Mouse (Mus musculus): ENCODE measurements around the gene Ccdc177.
"Not testable (repeated sequence)": the region's sequence is repeated elsewhere in the genome, so short reads cannot be mapped to it uniquely, and the experiment has no call there.

Gene Ccdc177

DNA sequence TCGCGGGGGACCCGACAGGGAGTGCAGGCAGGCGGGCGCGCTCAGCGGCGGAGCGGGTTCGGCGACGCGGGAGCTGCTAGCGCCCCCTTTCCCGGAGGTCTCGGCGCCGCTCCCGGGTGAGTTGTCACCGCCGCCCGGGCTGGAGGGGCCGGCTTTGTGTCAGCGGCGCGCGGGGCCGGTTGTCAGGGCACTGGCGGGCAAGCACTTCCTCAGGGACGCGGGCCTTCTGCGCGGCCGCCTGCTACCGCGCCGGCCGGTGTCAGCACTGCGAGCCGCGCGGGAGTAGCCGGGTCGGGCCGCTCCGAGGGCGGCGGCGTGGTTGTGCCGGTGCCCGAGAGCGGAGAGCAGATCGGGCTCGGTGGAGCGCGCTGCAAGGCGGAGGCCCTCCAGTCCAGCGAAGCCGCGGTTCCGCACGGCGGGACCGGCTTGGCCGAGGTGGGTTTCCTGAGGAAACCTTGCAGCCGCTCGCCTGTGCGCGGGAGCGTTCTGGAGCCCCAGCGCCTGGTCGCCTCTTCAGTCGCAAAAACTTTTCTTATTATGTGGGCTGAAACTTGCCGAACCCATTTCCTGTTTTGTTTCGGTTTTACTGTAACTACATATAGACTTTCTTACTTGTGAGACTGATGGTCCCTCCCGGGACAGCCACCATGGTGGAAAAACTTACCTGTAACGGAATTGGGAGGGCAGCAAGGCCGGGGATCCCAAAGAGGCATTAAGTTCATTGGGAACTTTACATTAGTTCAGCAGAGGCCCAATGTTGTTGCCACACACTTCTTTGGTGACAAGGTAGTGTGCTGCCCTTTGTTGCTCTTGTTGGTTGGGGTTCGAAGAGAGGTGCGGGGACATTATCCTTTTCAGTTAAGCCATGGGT is 30.4 kb upstream of the Ccdc177 start:
- Histone ChIP-seq H3K27me3 (ENCODE audit: control insufficient read depth, insufficient read depth, low read length, poor library complexity, severe bottlenecking) (no peaks in the 10 kb centered on the region; the same call in 1 of the 2 replicates), H3K36me3 (ENCODE audit: control insufficient read depth, insufficient read depth, low read length, poor library complexity, severe bottlenecking) (no peaks in the 10 kb centered on the region)
- peak; percentile 72 for DNase-seq (ENCODE audit: low read depth, low spot score)

GRCm38 (mm10) chr12:80789849-80790694 is 29.6 kb upstream of the Ccdc177 start, which contains the start of gene Susd6:
Susd6 (plus strand) TSS chr12:80790510.
- Histone ChIP-seq H3K36me3 (ENCODE audit: control insufficient read depth, insufficient read depth, low read length, poor library complexity, severe bottlenecking) (no peaks in the 10 kb centered on the region), H3K27me3 (ENCODE audit: control insufficient read depth, insufficient read depth, low read length, poor library complexity, severe bottlenecking) (no peaks in the 10 kb centered on the region; the same call in 1 of the 2 replicates)
- peak; percentile 99 for DNase-seq (ENCODE audit: low read depth, low spot score)

DNA sequence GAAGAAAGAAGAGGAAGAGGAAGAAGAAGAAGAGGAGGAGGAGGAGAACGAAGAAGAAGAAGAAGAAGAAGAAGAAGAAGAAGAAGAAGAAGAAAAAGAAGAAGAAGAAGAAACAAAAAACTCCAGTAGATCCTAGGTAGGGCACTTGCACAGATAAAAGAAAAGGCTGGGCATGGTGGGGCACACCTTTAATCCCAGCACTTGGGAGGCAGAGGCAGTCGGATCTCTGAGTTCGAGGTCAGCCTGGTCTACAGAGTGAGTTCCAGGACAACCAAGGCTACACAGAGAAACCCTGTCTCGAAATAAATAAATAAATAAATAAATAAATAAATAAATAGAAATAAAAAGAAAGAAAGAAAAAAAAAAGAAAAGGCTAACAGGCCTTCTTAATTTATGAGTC is 28.8 kb upstream of the Ccdc177 start:
- not testable (repeated sequence) for H3K27me3 ChIP-seq (ENCODE audit: control insufficient read depth, insufficient read depth, low read length, poor library complexity, severe bottlenecking); DNase-seq (ENCODE audit: low read depth, low spot score); H3K36me3 ChIP-seq (ENCODE audit: control insufficient read depth, insufficient read depth, low read length, poor library complexity, severe bottlenecking)

GRCm38 (mm10) chr12:80788188-80788587 is 27.7 kb upstream of the Ccdc177 start:
- H3K36me3 ChIP-seq (ENCODE audit: control insufficient read depth, insufficient read depth, low read length, poor library complexity, severe bottlenecking), result no peaks in the 10 kb centered on the region
- H3K27me3 ChIP-seq (ENCODE audit: control insufficient read depth, insufficient read depth, low read length, poor library complexity, severe bottlenecking), result no peaks in the 10 kb centered on the region; the same call in 1 of the 2 replicates
- no peak for DNase-seq (ENCODE audit: low read depth, low spot score)

DNA sequence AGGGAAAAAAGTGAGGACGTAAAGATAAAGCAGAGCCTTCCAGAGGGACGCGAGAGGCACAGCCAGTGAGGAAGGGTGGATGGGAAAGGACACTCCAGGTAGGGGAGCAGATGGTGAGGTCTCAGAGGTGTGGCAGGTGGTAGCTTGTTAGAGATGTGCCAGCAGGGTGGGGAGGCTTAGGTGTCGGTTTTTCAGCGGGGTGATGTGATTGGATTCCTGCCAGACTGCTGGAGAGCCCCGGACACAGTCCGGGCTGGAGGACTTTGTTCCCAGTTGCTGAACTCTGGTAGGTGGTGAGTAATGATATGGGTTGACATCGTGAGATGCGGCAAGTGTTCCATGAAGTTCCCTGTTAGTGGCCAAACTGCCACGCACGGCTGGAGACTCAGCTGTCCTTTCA is 27.1 kb upstream of the Ccdc177 start:
- H3K27me3 ChIP-seq (ENCODE audit: control insufficient read depth, insufficient read depth, low read length, poor library complexity, severe bottlenecking), result no peaks in the 10 kb centered on the region; the same call in 1 of the 2 replicates
- no peaks in the 10 kb centered on the region for H3K36me3 ChIP-seq (ENCODE audit: control insufficient read depth, insufficient read depth, low read length, poor library complexity, severe bottlenecking)
- DNase-seq (ENCODE audit: low read depth, low spot score), result no peak

GRCm38 (mm10) chr12:80786591-80786990 is 26.1 kb upstream of the Ccdc177 start:
- DNase-seq (ENCODE audit: low read depth, low spot score), result no peak
- H3K27me3 ChIP-seq (ENCODE audit: control insufficient read depth, insufficient read depth, low read length, poor library complexity, severe bottlenecking), result no peaks in the 10 kb centered on the region; the same call in 1 of the 2 replicates

DNA sequence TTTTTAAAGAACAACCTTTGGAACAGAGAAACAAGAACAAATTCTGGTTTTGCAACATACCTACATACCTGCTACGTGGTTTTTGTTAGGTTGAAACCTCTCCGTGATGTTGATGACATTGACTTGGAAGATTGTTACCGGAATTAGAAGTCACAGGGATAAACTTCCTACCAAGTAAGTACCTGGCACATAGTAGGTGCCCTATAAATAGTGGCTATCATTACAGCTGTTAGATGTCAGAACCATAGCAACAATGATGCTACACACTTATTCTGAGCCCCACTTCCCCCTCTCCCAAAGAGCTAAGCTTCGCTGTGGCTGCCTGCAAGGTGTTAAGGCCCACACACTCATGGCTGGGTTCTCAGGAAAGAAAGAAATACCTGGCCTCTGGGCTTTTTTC is 25.1 kb upstream of the Ccdc177 start:
- DNase-seq (ENCODE audit: low read depth, low spot score), result no peak

More at GRCm38 (mm10) chr12:80786591-80786990, 26.1 kb upstream of the Ccdc177 start:
- H3K36me3 ChIP-seq (ENCODE audit: control insufficient read depth, insufficient read depth, low read length, poor library complexity, severe bottlenecking), result no peaks in the 10 kb centered on the region

DNA sequence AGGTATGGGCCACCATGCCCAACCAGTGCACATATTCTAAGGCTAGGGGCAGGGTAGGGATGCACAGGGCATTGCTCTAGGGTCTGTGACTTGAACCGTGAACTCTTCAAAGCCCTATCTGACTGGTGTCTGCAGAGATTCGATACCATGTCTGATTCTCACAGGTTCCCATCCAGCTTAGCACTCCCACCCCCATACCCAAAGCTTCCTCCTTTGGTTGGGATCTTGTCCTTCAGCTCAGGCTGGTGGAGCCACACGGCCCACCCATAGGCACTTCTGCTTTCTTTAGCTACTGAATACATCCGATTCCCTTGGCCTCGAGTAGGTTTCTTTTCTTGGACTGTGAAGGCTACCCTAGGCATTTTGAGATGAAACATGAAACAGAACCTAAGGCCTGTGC is 24.5 kb upstream of the Ccdc177 start:
- no peaks in the 10 kb centered on the region; the same call in 1 of the 2 replicates for H3K27me3 ChIP-seq (ENCODE audit: control insufficient read depth, insufficient read depth, low read length, poor library complexity, severe bottlenecking)
- no peaks in the 10 kb centered on the region for H3K36me3 ChIP-seq (ENCODE audit: control insufficient read depth, insufficient read depth, low read length, poor library complexity, severe bottlenecking)
- DNase-seq (ENCODE audit: low read depth, low spot score), result peak; percentile 25

More for the DNA sequence above, 25.1 kb upstream of the Ccdc177 start:
- no peaks in the 10 kb centered on the region for H3K36me3 ChIP-seq (ENCODE audit: control insufficient read depth, insufficient read depth, low read length, poor library complexity, severe bottlenecking)
- H3K27me3 ChIP-seq (ENCODE audit: control insufficient read depth, insufficient read depth, low read length, poor library complexity, severe bottlenecking), result no peaks in the 10 kb centered on the region; the same call in 1 of the 2 replicates

- no peaks in the 10 kb centered on the region for H3K36me3 ChIP-seq (ENCODE audit: control insufficient read depth, insufficient read depth, low read length, poor library complexity, severe bottlenecking)
- no peak for DNase-seq (ENCODE audit: low read depth, low spot score)
- no peaks in the 10 kb centered on the region; the same call in 1 of the 2 replicates for H3K27me3 ChIP-seq (ENCODE audit: control insufficient read depth, insufficient read depth, low read length, poor library complexity, severe bottlenecking)
Observed at GRCm38 (mm10) chr12:80783889-80784288, 23.4 kb upstream of the Ccdc177 start.

- H3K27me3 ChIP-seq (ENCODE audit: control insufficient read depth, insufficient read depth, low read length, poor library complexity, severe bottlenecking), result no peaks in the 10 kb centered on the region; the same call in 1 of the 2 replicates
- H3K36me3 ChIP-seq (ENCODE audit: control insufficient read depth, insufficient read depth, low read length, poor library complexity, severe bottlenecking), result no peaks in the 10 kb centered on the region
- no peak for DNase-seq (ENCODE audit: low read depth, low spot score)
Observed at GRCm38 (mm10) chr12:80782892-80783291, 22.4 kb upstream of the Ccdc177 start.

DNA sequence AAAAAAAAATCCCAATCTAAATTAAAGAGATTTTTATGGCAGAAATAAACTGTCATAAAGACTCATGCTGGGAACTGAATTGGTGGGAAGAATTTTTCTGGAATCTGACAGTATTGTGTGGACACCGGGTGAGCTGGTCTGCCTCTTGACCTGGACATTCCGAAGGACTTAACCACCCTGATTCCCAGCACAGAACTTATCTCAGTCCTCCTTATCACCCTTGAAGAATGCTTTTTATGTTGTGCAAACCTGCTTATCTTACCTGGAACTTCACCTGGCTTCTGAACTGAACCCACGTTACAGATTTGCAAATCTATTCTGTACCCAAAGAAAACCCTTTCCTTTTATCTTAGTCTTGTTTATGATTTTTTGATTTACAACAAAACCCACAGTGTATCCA is 21.7 kb upstream of the Ccdc177 start:
- H3K36me3 ChIP-seq (ENCODE audit: control insufficient read depth, insufficient read depth, low read length, poor library complexity, severe bottlenecking), result no peaks in the 10 kb centered on the region
- H3K27me3 ChIP-seq (ENCODE audit: control insufficient read depth, insufficient read depth, low read length, poor library complexity, severe bottlenecking), result no peaks in the 10 kb centered on the region; the same call in 1 of the 2 replicates
- no peak for DNase-seq (ENCODE audit: low read depth, low spot score)

- H3K36me3 ChIP-seq (ENCODE audit: control insufficient read depth, insufficient read depth, low read length, poor library complexity, severe bottlenecking), result no peaks in the 10 kb centered on the region
- no peaks in the 10 kb centered on the region for H3K27me3 ChIP-seq (ENCODE audit: control insufficient read depth, insufficient read depth, low read length, poor library complexity, severe bottlenecking)
Observed at GRCm38 (mm10) chr12:80779760-80780159, 19.3 kb upstream of the Ccdc177 start.

GRCm38 (mm10) chr12:80778188-80778936 is 17.9 kb upstream of the Ccdc177 start:
- no peaks in the 10 kb centered on the region for H3K27me3 ChIP-seq (ENCODE audit: control insufficient read depth, insufficient read depth, low read length, poor library complexity, severe bottlenecking)
- H3K36me3 ChIP-seq (ENCODE audit: control insufficient read depth, insufficient read depth, low read length, poor library complexity, severe bottlenecking), result no peaks in the 10 kb centered on the region
- DNase-seq (ENCODE audit: low read depth, low spot score), result no peak

More at GRCm38 (mm10) chr12:80779760-80780159, 19.3 kb upstream of the Ccdc177 start:
- DNase-seq (ENCODE audit: low read depth, low spot score), result no peak

DNA sequence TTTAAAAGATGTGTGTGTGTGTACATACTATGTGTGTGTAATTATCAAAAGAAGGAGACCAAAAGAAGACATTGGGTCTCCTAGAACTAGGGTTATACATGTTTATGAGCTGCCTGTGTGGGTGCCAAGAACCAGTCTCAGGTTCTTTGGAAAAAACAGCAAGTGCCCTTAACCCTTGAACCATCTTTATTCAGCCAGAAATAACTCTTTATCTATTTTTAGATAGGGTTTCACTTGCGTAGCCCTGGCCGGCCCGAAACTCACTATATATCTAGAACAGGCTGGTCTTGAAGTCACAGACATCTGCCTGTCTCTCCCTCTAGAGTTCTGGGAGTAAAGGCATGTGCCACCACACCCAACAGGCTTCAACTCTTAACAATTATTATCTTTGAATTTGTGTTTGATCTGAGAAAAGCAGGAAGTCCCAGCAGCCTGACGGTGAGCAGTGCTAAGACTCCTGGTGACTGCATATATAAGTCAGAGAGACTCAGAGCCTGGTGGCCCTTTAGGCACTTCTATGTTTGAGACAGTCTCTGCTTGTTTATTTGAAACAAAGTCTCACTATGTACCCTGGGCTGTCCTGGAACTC is 15.7 kb upstream of the Ccdc177 start:
- Histone ChIP-seq H3K36me3 (ENCODE audit: control insufficient read depth, insufficient read depth, low read length, poor library complexity, severe bottlenecking) (no peaks in the 10 kb centered on the region), H3K27me3 (ENCODE audit: control insufficient read depth, insufficient read depth, low read length, poor library complexity, severe bottlenecking) (no peaks in the 10 kb centered on the region)
- no peak for DNase-seq (ENCODE audit: low read depth, low spot score)

Measured in splenic B cell, adult 2 months (primary cell).